Mouse (Mus musculus): Measurements from ENCODE around the gene Rnf216. TPM values are rescaled to one million over a fixed set of nuclear protein-coding genes. Genes with fewer than 3 reads are reported as not detected.
"Not testable (repeated sequence)": the region's sequence is repeated elsewhere in the genome, so short reads cannot be mapped to it uniquely, and the experiment has no call there.

The Rnf216 gene
- 30.6 and 34.9 TPM in 2 replicates for polyA plus RNA-seq (2015; fragmentation: Nextera tagmentation; extraction: Ambion mirVana)

- Histone ChIP-seq H3K9ac (peak within 1 kb of the TSS; percentile 91), H3K36me3 (no peaks in the 10 kb centered on the region), H3K27me3 (replicated peaks) (no peaks in the 10 kb centered on the region), H3K4me1 (replicated peaks) (peaks cover 9% of the 10 kb centered on the region), H3K4me2 (replicated peaks) (peak within 1 kb of the TSS; percentile 77), H3K27ac (peak within 1 kb of the TSS; percentile 90), H3K4me3 (replicated peaks) (peak within 1 kb of the TSS; percentile 79), H3K9me3 (no peaks in the 10 kb centered on the region)
- ATAC-seq: peak; percentile 98
- WGBS: under 1% methylated on average over 106 of the region's 110 CpGs
These were observed at the start of gene Rnf216 for GRCm38 (mm10) chr5:143112281-143113246. Rnf216 (minus strand) TSS chr5:143112994.

DNA sequence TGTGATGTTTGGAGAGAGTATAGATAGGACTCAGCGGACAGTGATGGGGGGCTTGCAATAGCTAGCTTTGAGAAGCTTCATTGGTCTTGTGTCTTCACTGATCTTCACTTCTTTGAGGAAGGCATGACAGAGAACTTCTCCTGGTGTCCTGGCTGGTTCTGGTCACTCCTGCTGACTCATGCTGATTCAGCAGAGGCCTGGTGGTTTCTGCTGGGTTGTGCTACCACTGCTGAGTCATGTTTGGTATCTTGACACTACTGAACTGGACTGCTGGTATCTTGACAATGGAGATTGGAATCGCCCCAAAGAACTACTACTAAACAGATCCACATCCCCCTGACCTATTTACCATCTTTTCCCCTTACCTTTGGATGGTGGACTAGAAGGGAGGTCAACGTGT lies 42.7 kb upstream of the Rnf216 start:
- 81% methylated on average over 3 of the region's 3 CpGs for WGBS
- ATAC-seq: no peak
- no peaks in the 10 kb centered on the region for H3K9me3 ChIP-seq
- no peak overlapping the region for H3K9ac ChIP-seq
- H3K27me3 ChIP-seq (replicated peaks): peaks cover 17% of the 10 kb centered on the region
- no peak overlapping the region for H3K4me3 ChIP-seq (replicated peaks)
- H3K27ac ChIP-seq: no peak overlapping the region
- no peaks in the 10 kb centered on the region for H3K36me3 ChIP-seq
- 0 out of 2 replicates have a peak, but pooled peaks cover 5% of the 10 kb centered on the region for H3K4me1 ChIP-seq (replicated peaks)
- no peak overlapping the region for H3K4me2 ChIP-seq (replicated peaks)

DNA sequence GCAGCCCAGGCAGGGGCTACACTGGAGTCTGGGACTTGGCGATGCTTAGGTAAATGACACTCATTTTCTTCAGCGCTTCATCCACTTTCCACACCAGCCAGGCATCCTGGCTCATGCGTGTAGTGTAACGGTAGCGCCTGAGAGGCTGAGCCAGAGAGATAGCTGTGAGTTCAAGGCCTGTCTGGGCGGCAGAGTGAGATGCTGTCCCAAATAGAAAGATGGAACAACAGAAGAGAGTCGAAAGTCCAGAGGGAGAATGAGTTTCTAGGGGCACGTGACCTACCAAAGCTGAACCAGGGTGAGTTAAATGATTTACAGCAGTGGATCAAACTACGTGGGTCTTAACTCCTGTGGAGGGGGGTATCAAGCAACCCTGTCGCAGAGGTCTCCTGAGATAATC lies 41.0 kb upstream of the Rnf216 start:
- Histone ChIP-seq H3K27ac (no peak overlapping the region), H3K9ac (no peak overlapping the region), H3K4me1 (replicated peaks) (0 out of 2 replicates have a peak, but pooled peaks cover 5% of the 10 kb centered on the region), H3K9me3 (no peaks in the 10 kb centered on the region), H3K36me3 (no peaks in the 10 kb centered on the region), H3K4me3 (replicated peaks) (no peak overlapping the region), H3K27me3 (replicated peaks) (peaks cover 6% of the 10 kb centered on the region), H3K4me2 (replicated peaks) (no peak overlapping the region)
- WGBS: 87% methylated on average over 10 of the region's 10 CpGs
- ATAC-seq: no peak

- H3K4me1 ChIP-seq (replicated peaks): no peaks in the 10 kb centered on the region
- H3K4me2 ChIP-seq (replicated peaks): no peak overlapping the region
- H3K9ac ChIP-seq: no peak overlapping the region
- H3K27ac ChIP-seq: no peak overlapping the region
- no peaks in the 10 kb centered on the region for H3K9me3 ChIP-seq
- H3K4me3 ChIP-seq (replicated peaks): no peak overlapping the region
- WGBS: 87% methylated on average over 2 of the region's 2 CpGs
- no peaks in the 10 kb centered on the region for H3K27me3 ChIP-seq (replicated peaks)
- no peak for ATAC-seq
- no peaks in the 10 kb centered on the region for H3K36me3 ChIP-seq
These were observed 37.2 kb upstream of the Rnf216 start for GRCm38 (mm10) chr5:143150044-143150443.

GRCm38 (mm10) chr5:143149536-143149935 lies 36.7 kb upstream of the Rnf216 start:
- 82% methylated on average over 2 of the region's 2 CpGs for WGBS
- no peak for ATAC-seq
- H3K4me1 ChIP-seq (replicated peaks): no peaks in the 10 kb centered on the region
- no peak overlapping the region for H3K4me2 ChIP-seq (replicated peaks)
- no peak overlapping the region for H3K27ac ChIP-seq
- no peaks in the 10 kb centered on the region for H3K27me3 ChIP-seq (replicated peaks)
- no peak overlapping the region for H3K4me3 ChIP-seq (replicated peaks)
- no peak overlapping the region for H3K9ac ChIP-seq
- no peaks in the 10 kb centered on the region for H3K9me3 ChIP-seq
- no peaks in the 10 kb centered on the region for H3K36me3 ChIP-seq

DNA sequence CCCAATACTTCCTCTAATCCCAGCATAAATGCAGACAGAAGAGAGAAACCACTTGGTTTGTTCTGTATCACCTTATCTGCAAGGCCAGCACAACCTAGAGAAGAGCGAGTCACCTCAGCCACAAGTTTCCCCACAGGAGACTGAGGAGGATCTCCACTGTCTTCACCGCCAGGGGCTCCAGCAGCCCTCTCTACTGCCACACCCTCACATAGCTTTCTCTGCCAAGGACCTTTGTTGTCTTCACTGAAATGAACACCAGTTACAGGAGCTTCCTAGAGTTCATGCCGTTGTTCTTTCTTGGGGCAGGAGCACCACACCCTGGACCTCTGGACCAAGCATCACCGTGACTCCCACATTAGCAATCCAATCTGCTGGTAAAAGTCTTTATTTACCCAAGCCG lies 35.9 kb upstream of the Rnf216 start:
- Histone ChIP-seq H3K9ac (no peak overlapping the region), H3K27ac (no peak overlapping the region), H3K27me3 (replicated peaks) (no peaks in the 10 kb centered on the region), H3K4me1 (replicated peaks) (no peaks in the 10 kb centered on the region), H3K4me2 (replicated peaks) (no peak overlapping the region), H3K36me3 (no peaks in the 10 kb centered on the region), H3K9me3 (no peaks in the 10 kb centered on the region), H3K4me3 (replicated peaks) (no peak overlapping the region)
- 83% methylated on average over 5 of the region's 5 CpGs for WGBS
- no peak for ATAC-seq

DNA sequence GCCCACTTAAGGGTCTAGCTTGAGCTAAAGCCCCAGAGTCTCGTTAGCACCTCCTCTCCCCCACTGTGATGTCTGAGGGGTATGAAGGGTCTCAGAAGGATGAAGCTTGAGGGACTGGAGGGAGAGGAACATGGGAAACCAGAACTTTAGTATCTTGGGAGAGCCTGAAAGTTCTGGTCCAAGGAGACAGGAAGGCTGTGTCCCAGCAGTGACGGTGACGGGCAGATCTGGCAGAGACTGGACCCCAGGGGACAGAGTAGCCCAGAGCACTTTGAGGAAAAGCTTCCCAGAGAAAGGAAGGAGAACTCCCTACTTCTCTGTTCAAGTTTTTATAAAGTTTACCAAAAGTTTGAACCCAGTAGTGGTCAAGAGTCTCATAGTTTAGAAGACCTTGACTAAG lies 34.7 kb upstream of the Rnf216 start, which contains the start of gene Olfr718-ps1:
Gene Olfr718-ps1, minus strand, starts transcription at position 101 of the 400 bp plus-strand sequence.
- ATAC-seq: no peak
- Histone ChIP-seq H3K36me3 (no peaks in the 10 kb centered on the region), H3K27me3 (replicated peaks) (no peaks in the 10 kb centered on the region), H3K4me3 (replicated peaks) (no peak within 1 kb of the TSS), H3K27ac (no peak within 1 kb of the TSS), H3K4me1 (replicated peaks) (no peaks in the 10 kb centered on the region), H3K9me3 (no peaks in the 10 kb centered on the region), H3K4me2 (replicated peaks) (no peak within 1 kb of the TSS), H3K9ac (no peak within 1 kb of the TSS)
- 72% methylated on average over 3 of the region's 3 CpGs for WGBS

GRCm38 (mm10) chr5:143137580-143137979 lies 24.8 kb upstream of the Rnf216 start:
- H3K4me3 ChIP-seq (replicated peaks): no peak overlapping the region
- H3K27me3 ChIP-seq (replicated peaks): no peaks in the 10 kb centered on the region
- peak; percentile 59; the same call in 1 of the 2 replicates for ATAC-seq
- no peaks in the 10 kb centered on the region for H3K4me1 ChIP-seq (replicated peaks)
- H3K27ac ChIP-seq: no peak overlapping the region
- no peak overlapping the region for H3K9ac ChIP-seq
- H3K4me2 ChIP-seq (replicated peaks): no peak overlapping the region
- H3K36me3 ChIP-seq: no peaks in the 10 kb centered on the region
- no peaks in the 10 kb centered on the region for H3K9me3 ChIP-seq
- 82% methylated on average over 13 of the region's 13 CpGs for WGBS

GRCm38 (mm10) chr5:143135042-143135441 lies 22.2 kb upstream of the Rnf216 start:
- H3K36me3 ChIP-seq: no peaks in the 10 kb centered on the region
- H3K9ac ChIP-seq: no peak overlapping the region
- 87% methylated on average over 7 of the region's 7 CpGs for WGBS
- H3K4me1 ChIP-seq (replicated peaks): no peaks in the 10 kb centered on the region
- H3K4me2 ChIP-seq (replicated peaks): no peak overlapping the region
- H3K4me3 ChIP-seq (replicated peaks): no peak overlapping the region
- no peak overlapping the region for H3K27ac ChIP-seq
- no peaks in the 10 kb centered on the region for H3K27me3 ChIP-seq (replicated peaks)
- H3K9me3 ChIP-seq: no peaks in the 10 kb centered on the region
- ATAC-seq: no peak

DNA sequence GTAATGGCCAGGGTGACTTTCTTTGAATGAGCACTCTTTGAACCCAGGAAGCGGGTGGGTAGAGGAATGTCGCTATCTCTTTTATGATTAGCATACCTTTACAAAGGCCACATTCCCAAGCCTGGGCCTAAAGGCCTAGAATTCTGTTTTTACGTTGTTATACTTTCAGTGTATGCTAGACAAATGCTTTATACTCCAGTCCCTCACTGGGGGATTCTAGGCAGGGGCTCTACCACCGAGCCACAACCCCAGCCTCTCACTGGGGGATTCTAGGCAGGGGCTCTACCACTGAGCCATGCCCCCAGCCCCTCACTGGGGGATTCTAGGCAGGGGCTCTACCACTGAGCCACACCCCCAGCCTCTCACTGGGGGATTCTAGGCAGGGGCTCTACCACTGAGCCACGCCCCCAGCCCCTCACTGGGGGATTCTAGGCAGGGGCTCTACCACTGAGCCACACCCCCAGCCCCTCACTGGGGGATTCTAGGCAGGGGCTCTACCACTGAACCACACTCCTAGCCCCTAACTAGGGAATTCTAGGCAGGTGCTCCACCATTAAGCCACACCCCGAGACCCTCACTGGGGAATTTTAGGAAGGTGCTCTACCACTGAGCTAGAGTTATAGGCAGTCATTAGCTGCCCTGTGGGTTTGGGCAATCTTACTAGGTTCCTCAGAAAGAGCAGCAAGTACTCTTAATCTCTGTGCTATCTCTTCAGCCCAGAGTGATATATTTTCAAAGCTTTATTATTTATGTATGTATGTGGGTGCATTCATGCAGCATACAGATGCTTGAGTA lies 21.6 kb upstream of the Rnf216 start:
- H3K9ac ChIP-seq: not testable (repeated sequence)

GRCm38 (mm10) chr5:143132935-143133514 lies 20.2 kb upstream of the Rnf216 start:
- WGBS: 55% methylated on average over 13 of the region's 13 CpGs
- H3K4me2 ChIP-seq (replicated peaks): no peak overlapping the region
- H3K4me3 ChIP-seq (replicated peaks): no peak overlapping the region
- ATAC-seq: peak; percentile 45; the same call in 1 of the 2 replicates
- no peaks in the 10 kb centered on the region for H3K27me3 ChIP-seq (replicated peaks)
- H3K4me1 ChIP-seq (replicated peaks): no peaks in the 10 kb centered on the region
- H3K36me3 ChIP-seq: no peaks in the 10 kb centered on the region
- H3K9ac ChIP-seq: no peak overlapping the region
- H3K27ac ChIP-seq: no peak overlapping the region
- H3K9me3 ChIP-seq: no peaks in the 10 kb centered on the region

More for the DNA sequence above, 21.6 kb upstream of the Rnf216 start:
- H3K27me3 ChIP-seq (replicated peaks); ATAC-seq; H3K4me2 ChIP-seq (replicated peaks); H3K27ac ChIP-seq; H3K4me3 ChIP-seq (replicated peaks); H3K9me3 ChIP-seq; H3K36me3 ChIP-seq; H3K4me1 ChIP-seq (replicated peaks): not testable (repeated sequence)
- WGBS: 79% methylated on average over 3 of the region's 6 CpGs

- Histone ChIP-seq H3K4me1 (replicated peaks) (no peaks in the 10 kb centered on the region), H3K27ac (no peak overlapping the region), H3K4me2 (replicated peaks) (no peak overlapping the region), H3K36me3 (no peaks in the 10 kb centered on the region), H3K4me3 (replicated peaks) (no peak overlapping the region), H3K9me3 (no peaks in the 10 kb centered on the region), H3K27me3 (replicated peaks) (no peaks in the 10 kb centered on the region), H3K9ac (no peak overlapping the region)
- no peak for ATAC-seq
- 87% methylated on average over 7 of the region's 7 CpGs for WGBS
These were observed 17.5 kb upstream of the Rnf216 start for GRCm38 (mm10) chr5:143130342-143130741.

Data from intestine, embryonic 15.5 days (tissue).